Mouse (Mus musculus) ovary, postnatal 10 days (tissue): ENCODE data around the gene Olfr952.

Experiments
- DNase-seq: peaks from one replicate; pipeline ENCODE4 v3.0.0; 2022; ENCODE audit warnings: low spot score

The Olfr952 gene

DNA sequence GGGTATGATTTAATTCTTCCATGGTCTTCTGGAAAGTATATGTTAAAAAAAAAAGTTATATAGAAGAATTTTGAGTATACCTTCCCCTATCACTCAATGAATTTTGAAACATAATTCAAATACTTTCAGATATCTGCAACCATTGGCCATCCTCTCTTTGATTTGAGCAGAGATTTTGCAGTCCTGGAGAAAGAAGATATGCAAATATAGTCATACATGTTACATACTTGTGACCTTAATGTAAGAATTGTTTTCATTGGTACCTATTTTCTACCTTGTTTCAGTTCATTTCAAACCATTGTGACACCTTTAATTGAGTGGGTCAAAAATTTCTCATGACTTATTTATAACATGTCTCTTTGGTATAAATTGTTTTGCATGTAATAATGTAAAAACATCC is at the start of gene Olfr952:
Gene Olfr952 (minus strand): TSS at position 101 of the 400 bp plus-strand sequence.
- no peak for DNase-seq

DNA sequence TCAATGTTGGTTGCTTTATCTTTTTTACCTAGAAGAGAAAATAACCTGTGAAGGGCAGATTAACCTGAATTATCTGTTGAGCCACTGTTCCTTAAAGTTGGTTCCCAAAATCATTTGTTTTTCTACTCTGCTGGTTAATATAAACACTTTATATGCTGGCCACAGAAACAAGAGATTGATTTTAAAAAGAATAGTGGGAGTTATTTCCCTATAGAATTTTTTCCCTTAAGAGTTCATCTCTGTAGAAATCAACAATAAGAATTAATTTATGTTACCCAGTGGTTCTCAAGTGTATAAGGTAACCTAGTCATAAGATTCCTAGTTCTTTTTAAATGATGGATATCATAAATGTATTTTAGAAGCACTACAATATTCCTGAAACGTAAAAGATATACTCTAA is 44.9 kb upstream of the Olfr952 start, which contains the start of gene Olfr955:
Gene Olfr955 (minus strand): TSS at position 101 of the 400 bp plus-strand sequence.
- DNase-seq: no peak

DNA sequence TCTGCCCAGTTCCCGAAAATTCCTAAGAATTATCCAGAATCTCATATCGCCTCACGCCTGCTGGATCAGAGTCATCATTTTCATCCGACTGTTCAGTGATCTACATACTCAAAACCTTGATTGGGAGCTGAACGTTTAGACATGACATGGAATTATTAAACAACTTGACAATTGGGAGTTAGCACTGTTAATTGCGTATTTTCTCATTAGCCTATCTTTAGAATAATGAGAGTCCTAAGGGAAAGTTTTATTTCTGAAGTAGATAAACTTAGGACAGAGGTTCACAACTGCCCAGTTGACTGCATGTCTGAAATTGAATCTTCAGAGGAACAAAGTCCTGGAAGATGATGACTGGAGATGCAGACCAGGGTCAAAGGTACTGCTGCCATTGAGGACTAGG is 29.5 kb upstream of the Olfr952 start, which contains the start of gene Olfr954:
Gene Olfr954 (plus strand): TSS at position 301 of the 400 bp plus-strand sequence.
- DNase-seq: no peak

DNA sequence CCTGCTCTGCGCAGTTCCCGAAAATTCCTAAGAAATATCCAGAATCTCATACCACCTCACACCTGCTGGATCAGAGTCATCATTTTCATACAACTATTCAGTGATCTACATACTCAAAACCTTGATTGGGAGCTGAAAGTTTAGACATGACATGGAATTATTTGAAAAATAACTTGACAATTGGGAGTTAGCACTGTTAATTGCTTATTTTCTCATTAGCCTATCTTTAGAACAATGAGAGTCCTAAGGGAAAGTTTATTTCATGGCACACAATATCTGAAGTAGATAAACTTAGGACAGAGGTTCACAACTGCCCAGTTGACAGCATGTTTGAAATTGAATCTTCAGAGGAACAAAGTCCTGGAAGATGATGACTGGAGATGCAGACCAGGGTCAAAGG is 39.8 kb downstream of the Olfr952 start, which contains the start of gene Olfr951:
Gene Olfr951 (plus strand): TSS at position 301 of the 400 bp plus-strand sequence.
- no peak for DNase-seq
